Mouse (Mus musculus): Measurements from ENCODE around the gene Ucp3.

GRCm38 (mm10) chr7:100504740-100505487 lies 32.1 kb downstream of the Ucp3 start:
- TF ChIP-seq CTCF (IDR thresholded peaks at IDR 0.05; ENCODE audit: borderline replicate concordance, insufficient read depth, low read depth, low read length): no peak
- TF ChIP-seq POLR2A (IDR thresholded peaks at IDR 0.05; ENCODE audit: borderline replicate concordance, insufficient read depth, low read length): no peak

Measured in cerebellum, adult 2 months (tissue).